Mouse (Mus musculus): ENCODE results near the gene Rab17.

- TF ChIP-seq CTCF (IDR thresholded peaks at IDR 0.05; ENCODE audit: extremely low read depth, insufficient read depth, insufficient read length, insufficient replicate concordance) (no peak), POLR2A (IDR thresholded peaks at IDR 0.05; ENCODE audit: low read depth, low read length) (no peak)
Observed at GRCm38 (mm10) chr1:90927929-90928574, 41.4 kb downstream of the Rab17 start.
